Comparison of ENCODE assay signal across 31 mouse cellular contexts in the genomic region with DNA sequence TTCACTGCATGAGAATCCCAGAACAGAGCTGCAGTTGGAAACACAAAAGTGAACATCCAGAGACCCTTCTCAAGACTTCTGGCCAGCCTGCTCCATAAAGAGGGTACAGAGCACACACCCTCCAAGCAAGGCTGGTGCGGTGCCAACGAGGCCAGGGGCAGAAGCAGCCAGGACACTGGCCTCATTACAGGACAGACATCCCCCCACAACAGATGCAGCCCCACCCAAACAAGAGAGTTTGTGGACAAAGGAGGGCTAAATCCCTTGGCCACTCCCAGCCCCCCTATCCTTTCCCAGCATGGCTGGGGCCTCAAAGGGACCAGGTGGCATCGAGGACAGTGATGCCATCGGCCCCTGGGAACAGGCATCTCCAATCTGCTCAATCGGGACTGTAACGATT. TPM values are rescaled to one million over a fixed set of nuclear protein-coding genes. Genes with fewer than 3 reads are reported as not detected.
A peak's percentile ranks its signal among the peaks of the same experiment; 100 is the strongest.
DNase-seq lines count a peak whose midpoint lies in the region; ATAC-seq and TF ChIP-seq lines count a peak whose summit lies in the region.
"Had no signal": no experiment of that assay in that cellular context is flagged by ENCODE, and none has a peak within 500 bp of the region (broad histone marks: within the 10 kb centered on the region; RNA-seq: fewer than 3 reads in every experiment).

No protein-coding gene starts in this region.

- no peak for TF ChIP-seq CTCF in hindbrain, postnatal 0 days (IDR thresholded peaks at IDR 0.05; ENCODE audit: low read depth)

- no peaks in the 10 kb centered on the region for H3K4me1 ChIP-seq in heart, embryonic 11.5 days (ENCODE audit: control insufficient read depth, insufficient read depth, low read length)
- H3K4me1 ChIP-seq in hindbrain, postnatal 0 days (ENCODE audit: insufficient read depth, low read length): no peaks in the 10 kb centered on the region
- H3K4me1 ChIP-seq in hindbrain, embryonic 11.5 days (replicated peaks; ENCODE audit: control insufficient read depth, insufficient read depth, low read length): peaks cover 2% of the 10 kb centered on the region; the same call in 1 of the 2 replicates
- H3K4me1 ChIP-seq in neural tube, embryonic 14.5 days (ENCODE audit: control insufficient read depth, insufficient read depth, low read length): no peaks in the 10 kb centered on the region
- H3K4me1 ChIP-seq in neural tube, embryonic 15.5 days: no peaks in the 10 kb centered on the region
- H3K4me1 ChIP-seq: embryonic facial prominence, embryonic 10.5 days; embryonic facial prominence, embryonic 13.5 days; forebrain, embryonic 12.5 days; forebrain, embryonic 15.5 days; heart, embryonic 13.5 days; hindbrain, embryonic 12.5 days had no signal

- no peak overlapping the region for H3K4me3 ChIP-seq in heart, embryonic 11.5 days (ENCODE audit: low read depth, low read length)
- no peak overlapping the region for H3K4me3 ChIP-seq in hindbrain, postnatal 0 days (ENCODE audit: low read length)
- no peak overlapping the region for H3K4me3 ChIP-seq in hindbrain, embryonic 11.5 days (ENCODE audit: low read depth, low read length)
- no peak overlapping the region for H3K4me3 ChIP-seq in neural tube, embryonic 14.5 days (ENCODE audit: low read depth, low read length)
- no peak overlapping the region for H3K4me3 ChIP-seq in neural tube, embryonic 15.5 days (replicated peaks)
- H3K4me3 ChIP-seq: embryonic facial prominence, embryonic 10.5 days; embryonic facial prominence, embryonic 13.5 days; erythroblast, embryonic 14.5 days; forebrain, embryonic 12.5 days; forebrain, embryonic 15.5 days; heart, adult 2 months; heart, embryonic 13.5 days; hindbrain, embryonic 12.5 days had no signal

- no peaks in the 10 kb centered on the region for H3K36me3 ChIP-seq in heart, embryonic 11.5 days (ENCODE audit: control insufficient read depth, insufficient read depth, low read length)
- no peaks in the 10 kb centered on the region for H3K36me3 ChIP-seq in hindbrain, postnatal 0 days (ENCODE audit: insufficient read depth, low read length)
- no peaks in the 10 kb centered on the region for H3K36me3 ChIP-seq in hindbrain, embryonic 11.5 days (ENCODE audit: control insufficient read depth, insufficient read depth, low read length)
- no peaks in the 10 kb centered on the region for H3K36me3 ChIP-seq in neural tube, embryonic 14.5 days (ENCODE audit: control insufficient read depth, insufficient read depth, low read length)
- no peaks in the 10 kb centered on the region for H3K36me3 ChIP-seq in neural tube, embryonic 15.5 days
- H3K36me3 ChIP-seq: embryonic facial prominence, embryonic 10.5 days; embryonic facial prominence, embryonic 13.5 days; forebrain, embryonic 12.5 days; forebrain, embryonic 15.5 days; heart, embryonic 13.5 days; hindbrain, embryonic 12.5 days had no signal

- no peaks in the 10 kb centered on the region for H3K9me3 ChIP-seq in heart, embryonic 11.5 days (replicated peaks; ENCODE audit: control insufficient read depth, low read length)
- H3K9me3 ChIP-seq in hindbrain, postnatal 0 days (ENCODE audit: low read length): no peaks in the 10 kb centered on the region
- H3K9me3 ChIP-seq in hindbrain, embryonic 11.5 days (ENCODE audit: control insufficient read depth, low read length): no peaks in the 10 kb centered on the region
- H3K9me3 ChIP-seq in neural tube, embryonic 14.5 days (ENCODE audit: control insufficient read depth, low read length): no peaks in the 10 kb centered on the region
- H3K9me3 ChIP-seq in neural tube, embryonic 15.5 days (replicated peaks): no peaks in the 10 kb centered on the region
- H3K9me3 ChIP-seq: embryonic facial prominence, embryonic 10.5 days; embryonic facial prominence, embryonic 13.5 days; forebrain, embryonic 12.5 days; forebrain, embryonic 15.5 days; heart, embryonic 13.5 days; hindbrain, embryonic 12.5 days had no signal

- no peak overlapping the region for H3K27ac ChIP-seq in heart, embryonic 11.5 days (ENCODE audit: low read depth, low read length)
- H3K27ac ChIP-seq in hindbrain, postnatal 0 days: no peak overlapping the region
- H3K27ac ChIP-seq in hindbrain, embryonic 11.5 days (ENCODE audit: low read depth, low read length): no peak overlapping the region
- no peak overlapping the region for H3K27ac ChIP-seq in neural tube, embryonic 14.5 days (ENCODE audit: low read depth, low read length)
- H3K27ac ChIP-seq in neural tube, embryonic 15.5 days (replicated peaks): no peak overlapping the region
- H3K27ac ChIP-seq: embryonic facial prominence, embryonic 10.5 days; embryonic facial prominence, embryonic 13.5 days; forebrain, embryonic 12.5 days; forebrain, embryonic 15.5 days; heart, adult 2 months; heart, embryonic 13.5 days; hindbrain, embryonic 12.5 days had no signal

- WGBS in heart, embryonic 11.5 days (ENCODE audit: insufficient replicate concordance): 81% methylated on average over 6 of the region's 6 CpGs
- WGBS in hindbrain, postnatal 0 days: 47% methylated on average over 6 of the region's 6 CpGs
- WGBS in hindbrain, embryonic 11.5 days: 74% methylated on average over 6 of the region's 6 CpGs
- 71% methylated on average over 6 of the region's 6 CpGs for WGBS in neural tube, embryonic 14.5 days
- WGBS in neural tube, embryonic 15.5 days: 66% methylated on average over 6 of the region's 6 CpGs

- peak; percentile 78 for DNase-seq in heart, adult 11 months
- no peak for DNase-seq in hindbrain, postnatal 0 days (ENCODE audit: low spot score)
- no peak for DNase-seq in hindbrain, embryonic 11.5 days (ENCODE audit: low spot score)
- DNase-seq: adrenal gland, adult 2 months; adrenal gland, postnatal 14 days; cerebellum, adult 11 months; cerebellum, adult 9-10 months; cerebellum, postnatal 36 days; embryo, embryonic 11 days; gastrocnemius, postnatal 25 days; heart, adult 2 months; heart, postnatal 14 days; heart, postnatal 4 days had no signal

- H3K4me2 ChIP-seq in heart, embryonic 11.5 days: no peak overlapping the region
- H3K4me2 ChIP-seq in hindbrain, postnatal 0 days (ENCODE audit: low read depth, low read length): no peak overlapping the region
- no peak overlapping the region for H3K4me2 ChIP-seq in hindbrain, embryonic 11.5 days (replicated peaks; ENCODE audit: low read depth, low read length)
- H3K4me2 ChIP-seq in neural tube, embryonic 14.5 days (ENCODE audit: low read depth, low read length): no peak overlapping the region
- no peak overlapping the region for H3K4me2 ChIP-seq in neural tube, embryonic 15.5 days
- H3K4me2 ChIP-seq: embryonic facial prominence, embryonic 13.5 days; forebrain, embryonic 12.5 days; forebrain, embryonic 15.5 days; heart, embryonic 13.5 days; hindbrain, embryonic 12.5 days had no signal

- H3K9ac ChIP-seq in heart, embryonic 11.5 days (ENCODE audit: low read depth, low read length): no peak overlapping the region
- H3K9ac ChIP-seq in hindbrain, postnatal 0 days (replicated peaks; ENCODE audit: low read length): no peak overlapping the region
- H3K9ac ChIP-seq in hindbrain, embryonic 11.5 days (ENCODE audit: low read depth, low read length): no peak overlapping the region
- H3K9ac ChIP-seq in neural tube, embryonic 14.5 days (replicated peaks; ENCODE audit: low read depth, low read length): no peak overlapping the region
- H3K9ac ChIP-seq in neural tube, embryonic 15.5 days (replicated peaks): no peak overlapping the region
- H3K9ac ChIP-seq: embryonic facial prominence, embryonic 13.5 days; forebrain, embryonic 12.5 days; forebrain, embryonic 15.5 days; heart, embryonic 13.5 days; hindbrain, embryonic 12.5 days had no signal

- H3K27me3 ChIP-seq in heart, embryonic 11.5 days (ENCODE audit: control insufficient read depth, insufficient read depth, low read length): peaks cover 34% of the 10 kb centered on the region
- peaks cover 5% of the 10 kb centered on the region; the same call in 1 of the 2 replicates for H3K27me3 ChIP-seq in hindbrain, postnatal 0 days (ENCODE audit: insufficient read depth, low read length)
- peaks cover 20% of the 10 kb centered on the region; the same call in 1 of the 2 replicates for H3K27me3 ChIP-seq in hindbrain, embryonic 11.5 days (ENCODE audit: control insufficient read depth, insufficient read depth, low read length)
- H3K27me3 ChIP-seq in neural tube, embryonic 14.5 days (ENCODE audit: control insufficient read depth, insufficient read depth, low read length): peaks cover 19% of the 10 kb centered on the region
- peaks cover 44% of the 10 kb centered on the region for H3K27me3 ChIP-seq in neural tube, embryonic 15.5 days (replicated peaks)

- no peak for ATAC-seq in heart, embryonic 11.5 days (replicated peaks; ENCODE audit: insufficient number of reproducible peaks, low FRiP score, low TSS enrichment)
- ATAC-seq in hindbrain, postnatal 0 days: peak; percentile 30; the same call in 1 of the 2 replicates
- no peak for ATAC-seq in hindbrain, embryonic 11.5 days (ENCODE audit: low FRiP score)
- peak; percentile 48; the same call in 1 of the 2 replicates for ATAC-seq in neural tube, embryonic 14.5 days (ENCODE audit: low read depth)
- no peak for ATAC-seq in neural tube, embryonic 15.5 days (ENCODE audit: low FRiP score)
- ATAC-seq: CD4-positive, CD25-positive, alpha-beta regulatory T cell, adult 4 months; forebrain, embryonic 15.5 days; intestine, postnatal 0 days had no signal

RNA-seq across cellular contexts. Expression of gene Ptf1a, which starts 22.4 kb away (rescaled TPM):
- polyA plus RNA-seq in heart, embryonic 11.5 days (2014; fragmentation: Nextera tagmentation; extraction: Ambion mirVana): not detected in 2 replicates
- total RNA-seq in hindbrain, postnatal 0 days (2014; rRNA removed): 5.1 and 8.5 TPM in 2 replicates
- polyA plus RNA-seq in hindbrain, postnatal 0 days (2015; fragmentation: Nextera tagmentation; extraction: Ambion mirVana): 1.8 and 1.9 TPM in 2 replicates
- polyA plus RNA-seq in hindbrain, embryonic 11.5 days (2014; fragmentation: Nextera tagmentation; extraction: Ambion mirVana): 15.5 and 18.0 TPM in 2 replicates
- 0.23 TPM in 1 of 2 replicates, not detected in the other for polyA plus RNA-seq in neural tube, embryonic 14.5 days (2014; fragmentation: Nextera tagmentation; extraction: Ambion mirVana)
- 0.23 TPM in 1 of 2 replicates, not detected in the other for polyA plus RNA-seq in neural tube, embryonic 15.5 days (2015; fragmentation: Nextera tagmentation; extraction: Ambion mirVana)
- total RNA-seq: adrenal gland, adult 2 months; adrenal gland, postnatal 14 days; gastrocnemius, adult 8-10 months; gastrocnemius, postnatal 25 days; heart, adult 2 months; heart, postnatal 14 days; heart, postnatal 4 days; MEL had no signal
- polyA plus RNA-seq: adrenal gland, adult 2 months; C2C12; CD4-positive, CD25-positive, alpha-beta regulatory T cell, adult 4 months; cortical plate, adult 2 months; embryonic facial prominence, embryonic 13.5 days; erythroblast, embryonic 14.5 days; gonadal fat pad, adult 2 months; heart, adult 2 months; heart, embryonic 13.5 days; heart, embryonic 16.5 days; intestine, postnatal 0 days had no signal

RNA-seq across cellular contexts. Expression of gene Msrb2, which starts 51.8 kb away (rescaled TPM):
- 27.1 and 32.7 TPM in 2 replicates for polyA plus RNA-seq in heart, embryonic 11.5 days (2014; fragmentation: Nextera tagmentation; extraction: Ambion mirVana)
- 7.4 and 9.8 TPM in 2 replicates for total RNA-seq in hindbrain, postnatal 0 days (2014; rRNA removed)
- 12.4 and 13.1 TPM in 2 replicates for polyA plus RNA-seq in hindbrain, postnatal 0 days (2015; fragmentation: Nextera tagmentation; extraction: Ambion mirVana)
- polyA plus RNA-seq in hindbrain, embryonic 11.5 days (2014; fragmentation: Nextera tagmentation; extraction: Ambion mirVana): 13.6 and 14.8 TPM in 2 replicates
- 8.5 TPM in 2 replicates for polyA plus RNA-seq in neural tube, embryonic 14.5 days (2014; fragmentation: Nextera tagmentation; extraction: Ambion mirVana)
- polyA plus RNA-seq in neural tube, embryonic 15.5 days (2015; fragmentation: Nextera tagmentation; extraction: Ambion mirVana): 12.1 and 16.5 TPM in 2 replicates

Comparison
In these comparisons a context has a peak if more than half of its experiments do, and no peak if none do; other contexts are left out.
1. ATAC-seq: peak in hindbrain, postnatal 0 days (single experiment) and neural tube, embryonic 14.5 days (single experiment); none in heart, embryonic 11.5 days (single experiment), hindbrain, embryonic 11.5 days (single experiment) and neural tube, embryonic 15.5 days (single experiment).